In genomic region chr2:84523994-84524393, GRCm38 (mm10) we compare ENCODE assay signal across 21 mouse cellular contexts.
"Had no signal": no experiment of that assay in that cellular context is flagged by ENCODE, and none has a peak within 500 bp of the region (broad histone marks: within the 10 kb centered on the region; RNA-seq: fewer than 3 reads in every experiment).

No protein-coding gene starts in this region.

- H3K9ac ChIP-seq: limb, embryonic 13.5 days; lung, embryonic 15.5 days; midbrain, embryonic 13.5 days; neural tube, embryonic 12.5 days; neural tube, embryonic 15.5 days had no signal

- ATAC-seq: intestine, postnatal 0 days; midbrain, embryonic 13.5 days had no signal

- H3K9me3 ChIP-seq: limb, embryonic 10.5 days; limb, embryonic 13.5 days; lung, embryonic 15.5 days; megakaryocyte, embryonic 14.5 days; midbrain, embryonic 10.5 days; midbrain, embryonic 13.5 days; neural tube, embryonic 12.5 days; neural tube, embryonic 15.5 days had no signal

- DNase-seq: kidney, adult 2 months; kidney, postnatal 25 days; lung, adult 18-20 months; lung, postnatal 10 days; lung, postnatal 36 days; right cerebral cortex, adult 18-20 months; right cerebral cortex, postnatal 14 days; right cerebral cortex, postnatal 4 days; thymus, adult 18-20 months; thymus, postnatal 14 days; thymus, postnatal 4 days had no signal

- H3K27me3 ChIP-seq: limb, embryonic 13.5 days; lung, embryonic 15.5 days; megakaryocyte, embryonic 14.5 days; midbrain, embryonic 13.5 days; neural tube, embryonic 12.5 days; neural tube, embryonic 15.5 days had no signal

- H3K36me3 ChIP-seq: limb, embryonic 10.5 days; limb, embryonic 13.5 days; lung, embryonic 15.5 days; midbrain, embryonic 10.5 days; midbrain, embryonic 13.5 days; neural tube, embryonic 12.5 days; neural tube, embryonic 15.5 days had no signal

- H3K27ac ChIP-seq: kidney, postnatal 0 days; limb, embryonic 10.5 days; limb, embryonic 13.5 days; lung, embryonic 15.5 days; midbrain, embryonic 10.5 days; midbrain, embryonic 13.5 days; neural tube, embryonic 12.5 days; neural tube, embryonic 15.5 days had no signal

- H3K4me3 ChIP-seq: limb, embryonic 10.5 days; limb, embryonic 13.5 days; lung, embryonic 15.5 days; megakaryocyte, embryonic 14.5 days; midbrain, embryonic 10.5 days; midbrain, embryonic 13.5 days; neural tube, embryonic 12.5 days; neural tube, embryonic 15.5 days had no signal

- H3K4me1 ChIP-seq: limb, embryonic 10.5 days; limb, embryonic 13.5 days; midbrain, embryonic 13.5 days; neural tube, embryonic 12.5 days; neural tube, embryonic 15.5 days had no signal
